Mouse (Mus musculus): ENCODE measurements around the gene Ntrk3. TPM values are rescaled to one million over a fixed set of nuclear protein-coding genes. Genes with fewer than 3 reads are reported as not detected.
A peak's percentile ranks its signal among the peaks of the same experiment; 100 is the strongest.

Gene Ntrk3
- total RNA-seq, 2 experiments from 2014 or later = 1.1 to 1.5 TPM

DNA sequence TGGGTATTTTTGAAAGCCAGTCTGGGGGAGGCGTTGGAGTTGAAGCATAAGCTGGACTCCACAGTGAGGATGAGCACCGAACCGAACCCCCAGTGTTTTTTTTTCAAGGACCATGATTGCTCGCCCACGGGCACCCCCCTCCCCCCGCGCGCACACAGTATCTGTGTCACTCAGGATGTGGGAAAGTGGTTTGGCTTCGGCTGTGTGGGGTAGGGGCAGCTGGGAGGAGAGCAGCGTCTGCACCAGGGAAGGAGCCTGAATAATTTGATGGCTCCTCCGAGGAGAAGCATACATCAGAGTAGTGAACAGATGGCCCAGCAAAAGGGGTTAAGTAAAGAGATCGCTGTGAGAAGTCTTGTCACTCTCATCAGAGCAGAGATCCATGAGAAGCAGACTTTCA, 139.7 kb downstream of the Ntrk3 start:
- intact Hi-C loops (cut with DNase I) = no loop called here
- no peak for DNase-seq
- Histone ChIP-seq H3K27ac (no peak overlapping the region), H3K4me3 (no peak overlapping the region)
- no peak for TF ChIP-seq CTCF (IDR thresholded peaks at IDR 0.05)

DNA sequence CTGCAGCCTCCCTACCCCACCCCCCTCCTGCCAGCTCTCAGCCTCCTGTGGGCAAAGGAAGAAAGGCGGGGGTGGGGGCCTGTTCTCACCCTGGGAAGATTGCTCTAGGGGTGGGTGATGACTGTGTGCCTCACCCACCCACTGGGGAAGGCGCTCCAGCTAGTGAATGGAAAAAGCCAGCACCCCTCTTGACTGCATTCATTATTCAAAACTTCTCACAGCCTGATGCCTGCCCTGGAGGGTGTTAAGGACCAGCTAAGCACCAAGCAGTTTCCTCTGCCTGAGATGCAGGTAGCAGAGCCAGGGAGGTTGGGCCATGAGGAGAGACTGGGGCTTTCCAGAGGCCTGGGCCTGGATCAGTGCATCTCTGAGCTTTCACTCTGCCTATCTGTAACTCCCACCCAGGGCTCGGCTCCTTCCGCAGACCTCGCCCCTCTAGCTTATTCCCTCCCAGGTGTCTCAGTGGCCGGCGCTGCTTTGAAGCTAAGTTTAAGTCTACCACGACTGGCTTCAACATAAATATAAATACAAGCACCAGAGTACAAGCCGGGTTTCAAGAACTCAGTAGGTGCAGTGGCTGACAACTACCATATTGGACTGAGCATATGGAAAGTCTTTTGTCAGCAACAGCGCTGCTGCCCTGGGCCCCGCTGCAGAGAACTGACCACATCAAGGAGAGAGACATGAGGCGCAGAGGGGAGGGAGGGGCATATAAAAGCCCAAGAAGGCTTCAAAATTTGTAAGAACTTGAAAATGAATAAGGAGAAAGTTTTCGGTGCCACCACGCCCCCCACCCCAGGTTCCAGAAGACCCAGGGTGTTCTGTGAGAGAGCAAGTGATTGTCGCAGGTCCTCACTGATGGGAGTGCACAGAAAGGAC, 140.3 kb downstream of the Ntrk3 start:
- intact Hi-C loops (cut with DNase I) = no loop called here
- DNase-seq = no peak
- no peak for TF ChIP-seq CTCF (IDR thresholded peaks at IDR 0.05)
- no peak overlapping the region for H3K27ac ChIP-seq
- no peak overlapping the region for H3K4me3 ChIP-seq

DNA sequence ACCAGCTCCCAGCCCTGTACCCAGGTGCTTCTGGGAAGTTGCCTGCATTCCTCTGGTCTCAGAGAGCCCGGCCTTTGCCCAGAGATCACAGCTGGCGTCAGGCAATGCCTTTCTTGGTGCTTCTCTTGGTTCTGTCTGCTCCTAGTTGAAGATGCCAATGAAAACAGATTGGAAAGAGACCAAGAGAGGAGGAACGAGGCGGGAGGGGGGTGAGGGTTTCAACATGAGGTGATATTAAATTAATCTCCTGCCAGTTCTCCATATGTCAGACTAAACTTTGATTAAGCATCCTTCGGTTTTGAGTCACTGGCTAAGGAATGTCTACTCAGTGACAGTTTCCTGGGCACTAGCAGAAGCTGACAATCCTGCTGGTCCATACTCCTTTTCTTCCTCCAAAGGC, 141.3 kb downstream of the Ntrk3 start:
- TF ChIP-seq CTCF (IDR thresholded peaks at IDR 0.05) = no peak
- intact Hi-C loops (cut with DNase I) = no loop called here
- H3K27ac ChIP-seq = no peak overlapping the region
- DNase-seq = no peak
- H3K4me3 ChIP-seq = no peak overlapping the region

DNA sequence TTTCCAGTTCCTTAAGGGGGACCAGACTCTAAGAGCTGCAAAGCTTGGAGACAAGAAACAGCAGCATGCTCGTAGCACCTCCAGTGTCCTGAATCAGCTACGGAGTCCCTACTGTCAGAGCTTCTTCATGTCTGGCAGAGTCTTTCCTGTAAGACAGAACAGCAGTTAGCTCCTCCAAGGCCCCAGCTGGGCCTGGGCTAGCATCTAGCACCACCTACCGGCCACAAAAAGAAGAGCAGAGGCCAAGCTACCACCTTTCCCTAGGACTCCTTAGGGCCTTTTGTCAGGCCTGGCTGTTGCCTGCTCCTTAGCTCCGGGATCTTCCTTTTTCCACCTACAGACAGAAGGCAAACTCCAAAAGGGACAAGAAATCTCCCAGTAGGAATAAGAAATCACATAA, 141.9 kb downstream of the Ntrk3 start:
- TF ChIP-seq CTCF (IDR thresholded peaks at IDR 0.05) = peak; percentile 88
- H3K4me3 ChIP-seq = no peak overlapping the region
- peak; percentile 47 for DNase-seq
- H3K27ac ChIP-seq = no peak overlapping the region
- intact Hi-C loops (cut with DNase I) = no loop called here

DNA sequence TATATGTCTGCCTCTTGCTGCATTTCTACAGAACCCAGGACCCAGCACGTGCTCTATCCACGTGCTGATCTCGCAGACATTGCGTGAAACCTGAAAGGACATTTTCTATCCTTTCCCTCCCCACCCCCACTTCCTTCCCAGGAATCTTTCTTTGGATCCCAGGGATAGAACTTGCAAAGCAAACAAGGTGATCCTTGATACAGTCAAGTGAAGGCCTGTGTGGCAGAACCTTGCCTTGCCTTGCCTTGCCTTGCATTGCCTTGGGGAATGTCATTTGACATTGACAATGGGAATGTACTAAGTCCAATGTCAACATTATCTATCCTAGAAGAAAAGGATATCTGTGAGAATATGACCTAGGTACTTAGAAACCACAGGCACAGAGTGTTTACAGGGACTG, 144.9 kb downstream of the Ntrk3 start:
- intact Hi-C loops (cut with DNase I) = no loop called here
- DNase-seq = no peak
- H3K27ac ChIP-seq = no peak overlapping the region

DNA sequence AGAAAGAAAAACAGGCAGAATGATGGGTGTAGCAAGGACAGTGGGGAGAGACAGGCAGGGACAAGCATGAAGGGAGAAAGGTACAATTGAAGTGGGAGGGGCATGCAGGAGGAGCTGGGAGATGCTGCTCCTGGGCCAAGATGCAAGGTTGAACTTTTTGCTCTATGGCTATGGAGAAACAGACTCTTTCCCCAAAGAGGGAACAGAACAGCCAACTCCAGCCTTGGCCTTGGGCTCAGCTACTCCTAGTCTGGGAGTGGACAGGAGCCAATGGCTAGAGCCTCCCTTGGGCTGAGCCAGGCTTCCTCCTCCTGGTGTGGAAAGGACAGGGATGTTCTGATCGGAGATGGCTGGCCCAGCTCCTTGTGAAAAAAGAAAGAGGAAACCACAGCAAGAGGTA, 145.6 kb downstream of the Ntrk3 start:
- H3K4me3 ChIP-seq = no peak overlapping the region
- no peak overlapping the region for H3K27ac ChIP-seq
- no peak for DNase-seq
- intact Hi-C loops (cut with DNase I) = no loop called here
- no peak for TF ChIP-seq CTCF (IDR thresholded peaks at IDR 0.05)

More for the DNA sequence above, 144.9 kb downstream of the Ntrk3 start:
- TF ChIP-seq CTCF (IDR thresholded peaks at IDR 0.05) = no peak
- no peak overlapping the region for H3K4me3 ChIP-seq

DNA sequence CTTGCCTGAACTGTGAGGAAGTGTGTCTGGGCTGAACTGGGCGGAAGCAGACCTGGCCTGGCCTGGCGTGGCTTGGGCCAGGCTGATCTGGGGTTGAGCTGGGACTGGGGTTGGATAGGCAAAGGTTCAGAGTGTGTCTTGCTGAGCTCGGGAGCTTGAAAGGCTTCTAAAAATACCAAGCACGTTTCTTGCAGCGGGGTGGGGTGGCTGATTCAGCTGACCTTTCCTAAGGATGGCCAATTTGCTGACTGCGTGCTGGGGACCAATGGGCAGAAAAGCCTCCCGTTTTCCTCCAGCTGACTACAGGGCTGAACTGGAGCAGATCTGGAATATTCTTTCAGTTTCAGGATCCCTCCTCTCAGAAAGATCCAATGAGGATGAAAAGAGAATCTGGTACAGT, 148.0 kb downstream of the Ntrk3 start:
- TF ChIP-seq CTCF (IDR thresholded peaks at IDR 0.05) = no peak
- DNase-seq = peak; percentile 15
- Histone ChIP-seq H3K4me3 (no peak overlapping the region), H3K27ac (no peak overlapping the region)
- intact Hi-C loops (cut with DNase I) = no loop called here

DNA sequence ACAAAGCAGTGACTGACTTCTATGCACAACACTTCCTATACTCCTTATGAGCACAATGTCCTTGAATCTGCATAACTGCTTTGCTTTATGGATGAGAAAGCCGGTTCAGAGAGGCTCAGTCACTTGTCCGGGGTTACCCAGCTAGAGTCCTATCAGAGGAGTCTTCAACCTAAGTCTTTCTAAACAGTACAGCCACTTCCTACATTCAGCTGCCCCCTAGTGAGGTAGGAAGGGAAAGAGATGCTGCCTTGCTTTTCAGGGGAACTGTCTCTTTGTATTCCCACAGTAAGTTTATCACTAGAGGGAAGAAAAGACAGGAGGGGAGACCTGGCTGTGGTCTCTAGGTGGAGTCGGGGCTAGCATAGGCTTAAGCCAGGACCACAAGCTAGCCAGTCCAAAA, 151.0 kb downstream of the Ntrk3 start:
- Histone ChIP-seq H3K4me3 (no peak overlapping the region), H3K27ac (no peak overlapping the region)
- DNase-seq = no peak
- no peak for TF ChIP-seq CTCF (IDR thresholded peaks at IDR 0.05)
- intact Hi-C loops (cut with DNase I) = no loop called here

DNA sequence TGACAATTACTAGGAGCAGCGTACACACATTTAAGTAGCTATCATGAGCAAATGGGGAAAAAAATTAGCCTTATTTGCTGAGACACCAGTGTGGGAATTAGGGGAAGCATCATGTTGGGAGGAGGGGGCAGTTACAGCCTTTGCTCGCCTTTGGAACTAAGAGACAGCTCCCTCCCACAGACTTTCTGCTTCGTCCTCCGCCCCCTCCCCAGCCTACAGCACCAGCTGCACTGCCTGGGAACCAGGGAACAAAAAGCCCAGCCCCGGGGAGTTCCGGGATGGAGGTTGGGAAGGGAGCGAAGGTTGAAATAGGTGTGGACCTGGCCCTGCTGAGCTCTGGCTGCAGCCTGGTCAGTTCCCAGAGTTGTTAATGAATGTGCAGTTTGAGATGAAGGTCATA, 151.9 kb downstream of the Ntrk3 start:
- DNase-seq = no peak
- TF ChIP-seq CTCF (IDR thresholded peaks at IDR 0.05) = no peak
- Histone ChIP-seq H3K4me3 (no peak overlapping the region), H3K27ac (no peak overlapping the region)
- intact Hi-C loops (cut with DNase I) = no loop called here

DNA sequence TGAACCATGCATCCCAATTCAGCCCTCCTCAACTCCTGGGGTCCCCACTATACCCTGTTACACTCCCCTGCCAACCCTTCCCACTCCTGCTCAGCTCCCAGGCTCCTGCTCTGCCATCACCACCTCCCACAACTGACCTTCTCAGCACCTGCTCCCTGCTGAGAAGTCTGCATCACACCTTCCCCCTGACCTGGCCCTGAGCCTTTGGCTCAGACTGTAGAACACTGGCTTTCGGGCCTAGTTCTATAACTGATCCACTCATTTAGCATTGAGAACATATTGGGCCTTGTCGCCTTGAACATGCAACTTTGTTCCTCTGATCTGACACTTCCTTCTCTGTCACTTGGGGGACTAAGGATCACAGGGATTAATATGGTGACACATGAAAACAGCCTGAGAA, 152.9 kb downstream of the Ntrk3 start:
- Histone ChIP-seq H3K4me3 (no peak overlapping the region), H3K27ac (no peak overlapping the region)
- no peak for DNase-seq
- intact Hi-C loops (cut with DNase I) = no loop called here
- TF ChIP-seq CTCF (IDR thresholded peaks at IDR 0.05) = no peak

DNA sequence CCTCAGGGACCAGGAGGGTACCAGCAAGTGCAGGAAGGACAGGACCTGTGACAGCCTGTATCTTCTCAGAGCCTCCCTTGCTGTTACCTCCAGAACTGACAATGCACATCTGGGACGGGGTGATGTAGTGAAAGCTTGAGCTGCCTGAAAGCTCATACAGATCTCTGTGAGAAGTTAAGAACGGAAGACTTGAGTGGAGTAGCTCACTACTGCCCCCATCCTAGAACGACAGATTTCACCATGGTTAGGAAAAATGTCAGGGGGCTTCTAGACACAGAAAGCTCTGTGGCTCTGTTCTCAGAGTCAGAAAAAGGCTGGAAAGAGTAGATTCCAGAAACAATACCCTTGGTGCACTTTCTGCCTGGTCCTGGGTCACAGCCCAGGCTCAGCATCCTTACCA, 153.3 kb downstream of the Ntrk3 start:
- H3K4me3 ChIP-seq = no peak overlapping the region
- H3K27ac ChIP-seq = no peak overlapping the region
- intact Hi-C loops (cut with DNase I) = no loop called here
- peak; percentile 5; the same call in 1 of the 2 replicates for TF ChIP-seq CTCF (IDR thresholded peaks at IDR 0.05)
- DNase-seq = no peak

DNA sequence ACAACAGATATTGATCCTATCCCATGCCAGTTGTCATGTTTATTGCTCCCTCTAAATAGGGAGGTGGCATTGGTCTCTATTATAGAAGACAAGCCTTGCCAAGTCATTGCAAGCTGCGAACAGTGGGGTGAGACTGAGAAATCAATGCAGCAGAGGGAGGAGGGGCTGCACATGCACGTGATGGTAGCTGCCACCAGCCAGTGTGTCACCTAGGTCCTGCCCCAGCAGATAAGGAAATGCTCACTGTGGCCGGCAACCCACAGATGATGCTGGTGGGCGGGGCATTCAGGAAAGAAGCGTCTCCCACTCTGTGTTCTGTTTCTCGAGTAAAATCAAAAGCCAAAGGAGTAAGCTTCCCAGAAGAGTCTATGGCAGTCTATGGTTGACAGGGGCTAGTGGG, 154.1 kb downstream of the Ntrk3 start:
- no peak for DNase-seq
- intact Hi-C loops (cut with DNase I) = no loop called here
- Histone ChIP-seq H3K27ac (no peak overlapping the region), H3K4me3 (no peak overlapping the region)
- no peak for TF ChIP-seq CTCF (IDR thresholded peaks at IDR 0.05)

DNA sequence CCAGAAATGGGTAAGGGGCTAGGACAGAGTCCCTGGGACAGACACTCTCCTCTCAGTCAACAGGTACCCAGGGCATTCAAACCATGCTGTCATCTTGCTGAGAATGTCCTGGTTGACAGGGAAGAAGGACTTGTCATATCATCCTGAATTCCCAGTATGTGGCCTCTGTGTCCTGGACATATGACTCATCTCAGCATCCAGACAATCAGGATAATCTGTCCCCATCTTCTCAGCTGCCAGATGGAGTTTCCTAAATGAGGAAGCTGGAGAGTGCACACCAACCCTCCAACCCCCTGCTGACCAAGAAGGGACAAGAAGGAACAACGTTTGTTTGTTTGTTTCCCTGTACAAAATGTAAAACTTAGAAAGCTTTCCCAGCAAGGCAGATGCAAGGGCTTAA, 156.5 kb downstream of the Ntrk3 start:
- intact Hi-C loops (cut with DNase I) = no loop called here
- no peak overlapping the region for H3K4me3 ChIP-seq
- no peak for DNase-seq
- no peak overlapping the region for H3K27ac ChIP-seq
- no peak for TF ChIP-seq CTCF (IDR thresholded peaks at IDR 0.05)

Measured in gastrocnemius, adult 2 months (tissue).